Mouse (Mus musculus): ENCODE measurements around the gene Xcr1. TPM values are rescaled to one million over a fixed set of nuclear protein-coding genes. Genes with fewer than 3 reads are reported as not detected.
A peak's percentile ranks its signal among the peaks of the same experiment; 100 is the strongest.

Xcr1 gene
- polyA plus RNA-seq, 1 experiment from 2014 or later: 0.04 TPM

DNA sequence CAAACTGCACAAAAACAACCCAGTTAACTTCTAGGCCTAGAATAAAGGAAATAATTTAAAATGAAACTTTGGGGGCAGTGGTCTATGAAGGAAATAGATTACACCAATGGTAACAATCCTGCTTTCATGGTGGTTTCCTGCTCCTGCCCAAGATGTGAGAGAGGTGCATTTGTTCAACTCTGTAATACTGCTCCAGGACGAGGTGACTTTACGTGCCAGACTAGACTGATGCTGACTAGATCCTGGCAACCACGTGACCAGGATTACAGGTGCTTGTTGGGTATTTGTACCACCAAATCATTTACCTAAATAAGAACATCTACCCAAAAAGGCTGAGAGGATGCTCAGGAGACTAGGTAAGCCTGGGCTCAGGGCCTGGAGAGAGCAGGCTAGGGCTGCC, 50.0 kb downstream of the Xcr1 start:
- peaks cover 12% of the 10 kb centered on the region for H3K36me3 ChIP-seq (ENCODE audit: control insufficient read depth, insufficient read depth, low read length)
- no peak for ATAC-seq (ENCODE audit: low FRiP score, low TSS enrichment)
- H3K27ac ChIP-seq (replicated peaks): no peak overlapping the region
- no peaks in the 10 kb centered on the region for H3K9me3 ChIP-seq (ENCODE audit: control insufficient read depth, low read length)
- 90% methylated on average over 3 of the region's 3 CpGs for WGBS
- H3K9ac ChIP-seq (ENCODE audit: low read length): no peak overlapping the region
- no peak for DNase-seq (ENCODE audit: low spot score)
- TF ChIP-seq CTCF (IDR thresholded peaks at IDR 0.05; ENCODE audit: low read depth) (no peak), EP300 (optimal IDR thresholded peaks at IDR 0.05) (no peak)
- H3K4me1 ChIP-seq (replicated peaks; ENCODE audit: control insufficient read depth, insufficient read depth): no peaks in the 10 kb centered on the region
- no peaks in the 10 kb centered on the region for H3K27me3 ChIP-seq (ENCODE audit: control insufficient read depth, insufficient read depth, low read length)
- no peak overlapping the region for H3K4me2 ChIP-seq (replicated peaks; ENCODE audit: low read depth)
- H3K4me3 ChIP-seq (ENCODE audit: low read depth, low read length): no peak overlapping the region

DNA sequence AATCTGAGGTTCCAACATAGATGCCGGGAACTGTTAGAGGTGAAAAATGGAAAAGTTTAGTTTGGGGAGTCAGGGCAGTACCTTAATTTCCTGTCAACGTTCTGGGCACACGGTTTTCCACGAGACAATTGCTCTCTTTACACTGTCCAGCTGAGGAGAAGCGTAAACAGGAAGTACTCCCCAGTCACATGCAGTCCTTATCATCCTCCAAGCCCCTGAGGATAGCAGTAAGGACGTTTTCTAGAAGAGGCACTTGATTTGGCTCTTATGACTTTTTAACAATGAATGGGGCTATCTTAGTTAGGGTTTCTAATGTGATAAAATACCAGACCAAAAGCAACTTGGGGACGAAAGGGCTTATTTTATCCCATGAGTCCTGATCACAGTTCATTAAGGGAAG, 53.2 kb downstream of the Xcr1 start:
- WGBS: 49% methylated on average over 7 of the region's 7 CpGs
- TF ChIP-seq CTCF (IDR thresholded peaks at IDR 0.05; ENCODE audit: low read depth) (no peak), EP300 (optimal IDR thresholded peaks at IDR 0.05) (no peak)

DNA sequence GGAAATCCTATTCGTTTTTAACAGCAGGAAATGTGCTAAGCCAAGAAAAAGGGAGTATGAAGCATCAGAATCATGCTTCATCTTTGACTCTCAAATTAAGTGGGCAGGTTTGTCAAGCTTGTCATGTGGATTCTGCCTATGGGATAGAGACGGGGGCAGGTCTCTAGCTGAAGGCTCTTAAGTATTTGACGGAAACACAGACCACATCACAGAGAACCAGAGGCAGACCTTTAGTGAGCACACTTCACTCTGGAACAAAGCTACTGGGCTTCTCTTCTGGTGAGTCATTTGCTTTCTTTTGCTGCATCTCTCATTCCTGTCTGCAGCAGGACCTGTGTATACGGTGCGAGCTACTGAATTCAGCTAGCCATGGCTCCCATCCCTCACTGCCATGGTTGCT, 55.6 kb downstream of the Xcr1 start, which contains the start of gene Cxcr6:
TSS of gene Cxcr6 (plus strand) at position 209 of the 400 bp plus-strand sequence.
- TF ChIP-seq EP300 (optimal IDR thresholded peaks at IDR 0.05) (no peak), CTCF (IDR thresholded peaks at IDR 0.05; ENCODE audit: low read depth) (no peak)
- Histone ChIP-seq H3K27ac (replicated peaks) (no peak within 1 kb of the TSS), H3K4me2 (replicated peaks; ENCODE audit: low read depth) (no peak within 1 kb of the TSS), H3K27me3 (ENCODE audit: control insufficient read depth, insufficient read depth, low read length) (no peaks in the 10 kb centered on the region), H3K9ac (ENCODE audit: low read length) (no peak within 1 kb of the TSS), H3K4me1 (replicated peaks; ENCODE audit: control insufficient read depth, insufficient read depth) (no peaks in the 10 kb centered on the region), H3K9me3 (ENCODE audit: control insufficient read depth, low read length) (no peaks in the 10 kb centered on the region), H3K36me3 (ENCODE audit: control insufficient read depth, insufficient read depth, low read length) (peaks cover 5% of the 10 kb centered on the region; the same call in 1 of the 2 replicates), H3K4me3 (ENCODE audit: low read depth, low read length) (no peak within 1 kb of the TSS)
- 87% methylated on average over 5 of the region's 5 CpGs for WGBS
- DNase-seq (ENCODE audit: low spot score): peak; percentile 5
- ATAC-seq (ENCODE audit: low FRiP score, low TSS enrichment): no peak

More for the DNA sequence above, 53.2 kb downstream of the Xcr1 start:
- DNase-seq (ENCODE audit: low spot score) (peak; percentile 7), ATAC-seq (ENCODE audit: low FRiP score, low TSS enrichment) (no peak)
- Histone ChIP-seq H3K9ac (ENCODE audit: low read length) (no peak overlapping the region), H3K9me3 (ENCODE audit: control insufficient read depth, low read length) (no peaks in the 10 kb centered on the region), H3K36me3 (ENCODE audit: control insufficient read depth, insufficient read depth, low read length) (peaks cover 10% of the 10 kb centered on the region; the same call in 1 of the 2 replicates), H3K27me3 (ENCODE audit: control insufficient read depth, insufficient read depth, low read length) (no peaks in the 10 kb centered on the region), H3K4me2 (replicated peaks; ENCODE audit: low read depth) (no peak overlapping the region), H3K4me3 (ENCODE audit: low read depth, low read length) (no peak overlapping the region), H3K27ac (replicated peaks) (no peak overlapping the region), H3K4me1 (replicated peaks; ENCODE audit: control insufficient read depth, insufficient read depth) (no peaks in the 10 kb centered on the region)

DNA sequence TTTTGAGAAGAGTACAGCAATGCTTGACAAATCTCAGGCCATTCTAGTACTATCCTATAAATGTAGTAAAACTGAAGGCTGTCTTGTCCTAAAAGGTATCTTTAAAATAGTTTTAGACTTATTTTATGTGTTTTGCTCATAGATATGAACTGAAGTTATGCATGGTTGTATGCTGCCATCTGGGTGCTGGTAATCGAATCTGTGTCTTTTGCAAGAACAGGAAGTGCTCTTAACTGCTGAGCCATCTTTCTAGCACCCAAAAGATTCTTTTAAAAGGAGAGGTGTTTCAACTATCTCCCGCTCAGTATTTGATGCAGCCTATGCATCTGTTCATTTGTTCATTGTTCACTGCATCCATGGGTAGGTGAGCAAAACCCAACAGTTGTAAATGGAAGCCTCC, 56.6 kb downstream of the Xcr1 start:
- H3K27me3 ChIP-seq (ENCODE audit: control insufficient read depth, insufficient read depth, low read length): no peaks in the 10 kb centered on the region
- H3K4me2 ChIP-seq (replicated peaks; ENCODE audit: low read depth): no peak overlapping the region
- no peak for TF ChIP-seq EP300 (optimal IDR thresholded peaks at IDR 0.05)
- no peak for TF ChIP-seq CTCF (IDR thresholded peaks at IDR 0.05; ENCODE audit: low read depth)
- DNase-seq (ENCODE audit: low spot score) (no peak), ATAC-seq (ENCODE audit: low FRiP score, low TSS enrichment) (no peak)
- peaks cover 6% of the 10 kb centered on the region; the same call in 1 of the 2 replicates for H3K36me3 ChIP-seq (ENCODE audit: control insufficient read depth, insufficient read depth, low read length)
- no peak overlapping the region for H3K4me3 ChIP-seq (ENCODE audit: low read depth, low read length)
- 89% methylated on average over 2 of the region's 2 CpGs for WGBS
- no peak overlapping the region for H3K27ac ChIP-seq (replicated peaks)
- H3K9ac ChIP-seq (ENCODE audit: low read length): no peak overlapping the region
- no peaks in the 10 kb centered on the region for H3K9me3 ChIP-seq (ENCODE audit: control insufficient read depth, low read length)
- H3K4me1 ChIP-seq (replicated peaks; ENCODE audit: control insufficient read depth, insufficient read depth): no peaks in the 10 kb centered on the region

DNA sequence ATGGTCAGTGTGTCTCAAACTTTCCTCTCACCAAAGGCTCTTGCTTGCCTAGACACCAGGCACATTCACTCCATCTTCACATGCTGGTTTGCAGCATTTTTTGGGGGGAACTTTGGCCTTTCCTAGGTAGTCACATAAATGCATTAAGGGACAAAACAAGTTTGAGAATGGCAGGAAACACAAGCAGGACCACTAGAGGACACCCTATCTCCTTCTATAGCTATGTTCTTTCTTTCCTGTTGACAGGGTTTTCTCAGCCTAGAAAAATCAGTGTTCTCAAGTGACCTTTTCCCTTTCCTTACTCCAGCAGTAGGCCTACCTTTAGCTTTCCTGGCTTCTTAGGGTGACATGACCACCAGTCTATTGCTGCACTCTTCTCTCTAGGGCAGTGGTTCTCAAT, 58.9 kb downstream of the Xcr1 start:
- TF ChIP-seq EP300 (optimal IDR thresholded peaks at IDR 0.05) (no peak), CTCF (IDR thresholded peaks at IDR 0.05; ENCODE audit: low read depth) (peak; percentile 34; the same call in 1 of the 2 replicates)
- no peak overlapping the region for H3K9ac ChIP-seq (ENCODE audit: low read length)
- H3K9me3 ChIP-seq (ENCODE audit: control insufficient read depth, low read length): no peaks in the 10 kb centered on the region
- H3K4me1 ChIP-seq (replicated peaks; ENCODE audit: control insufficient read depth, insufficient read depth): no peaks in the 10 kb centered on the region
- no peak overlapping the region for H3K27ac ChIP-seq (replicated peaks)
- H3K36me3 ChIP-seq (ENCODE audit: control insufficient read depth, insufficient read depth, low read length): peaks cover 7% of the 10 kb centered on the region; the same call in 1 of the 2 replicates
- no peak overlapping the region for H3K4me3 ChIP-seq (ENCODE audit: low read depth, low read length)
- DNase-seq (ENCODE audit: low spot score): peak; percentile 3
- H3K4me2 ChIP-seq (replicated peaks; ENCODE audit: low read depth): no peak overlapping the region
- H3K27me3 ChIP-seq (ENCODE audit: control insufficient read depth, insufficient read depth, low read length): no peaks in the 10 kb centered on the region
- ATAC-seq (ENCODE audit: low FRiP score, low TSS enrichment): no peak

DNA sequence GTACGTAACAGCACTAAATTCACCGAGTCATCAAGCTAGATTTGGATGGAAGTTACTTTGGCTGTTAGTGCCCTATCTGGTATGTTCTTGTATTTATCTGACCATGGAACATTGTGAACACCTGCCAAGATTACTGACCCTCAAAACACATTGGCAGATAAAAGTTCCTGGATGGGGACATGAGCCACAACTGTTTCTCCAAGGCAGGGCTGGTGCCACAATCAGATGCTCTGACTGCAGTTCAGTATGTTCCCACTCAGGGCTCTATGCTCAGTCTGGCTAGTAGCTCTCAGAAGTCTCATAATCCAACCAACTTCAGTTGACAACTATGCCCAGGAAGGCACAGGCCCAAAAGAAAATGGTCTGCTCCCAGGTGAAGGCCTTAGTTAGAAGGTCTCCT, 59.4 kb downstream of the Xcr1 start:
- Histone ChIP-seq H3K27me3 (ENCODE audit: control insufficient read depth, insufficient read depth, low read length) (no peaks in the 10 kb centered on the region), H3K4me2 (replicated peaks; ENCODE audit: low read depth) (no peak overlapping the region), H3K27ac (replicated peaks) (no peak overlapping the region), H3K4me3 (ENCODE audit: low read depth, low read length) (no peak overlapping the region), H3K4me1 (replicated peaks; ENCODE audit: control insufficient read depth, insufficient read depth) (no peaks in the 10 kb centered on the region), H3K9me3 (ENCODE audit: control insufficient read depth, low read length) (no peaks in the 10 kb centered on the region), H3K9ac (ENCODE audit: low read length) (no peak overlapping the region), H3K36me3 (ENCODE audit: control insufficient read depth, insufficient read depth, low read length) (peaks cover 12% of the 10 kb centered on the region; the same call in 1 of the 2 replicates)
- 97% methylated on average over 2 of the region's 2 CpGs for WGBS
- DNase-seq (ENCODE audit: low spot score) (peak; percentile 2), ATAC-seq (ENCODE audit: low FRiP score, low TSS enrichment) (no peak)
- TF ChIP-seq CTCF (IDR thresholded peaks at IDR 0.05; ENCODE audit: low read depth): no peak
- no peak for TF ChIP-seq EP300 (optimal IDR thresholded peaks at IDR 0.05)

Other genes starting within 250 kb of the Xcr1 start
- 0.06 TPM in 2 replicates for gene Slc6a20b, start 229.5 kb downstream of the Xcr1 start, polyA plus RNA-seq (2015; fragmentation: Nextera tagmentation; extraction: Ambion mirVana)
- 0.16 and 0.27 TPM in 2 replicates for gene Ccr9, start 183.6 kb downstream of the Xcr1 start, polyA plus RNA-seq (2015; fragmentation: Nextera tagmentation; extraction: Ambion mirVana)
- 1.9 and 3.1 TPM in 2 replicates for gene Slc6a20a, start 183.1 kb downstream of the Xcr1 start, polyA plus RNA-seq (2015; fragmentation: Nextera tagmentation; extraction: Ambion mirVana)
- gene Lztfl1, start 144.3 kb downstream of the Xcr1 start, polyA plus RNA-seq (2015; fragmentation: Nextera tagmentation; extraction: Ambion mirVana): 30.6 and 34.5 TPM in 2 replicates
- gene Cxcr6, start 55.6 kb downstream of the Xcr1 start, polyA plus RNA-seq (2015; fragmentation: Nextera tagmentation; extraction: Ambion mirVana): 0.41 and 0.44 TPM in 2 replicates
- 6.8 and 6.9 TPM in 2 replicates for gene Fyco1, start 10.1 kb downstream of the Xcr1 start, polyA plus RNA-seq (2015; fragmentation: Nextera tagmentation; extraction: Ambion mirVana)
- gene Ccr1, start 106.7 kb upstream of the Xcr1 start, polyA plus RNA-seq (2015; fragmentation: Nextera tagmentation; extraction: Ambion mirVana): 3.9 TPM in 2 replicates
- not detected in 2 replicates for gene Ccr1l1, start 116.4 kb upstream of the Xcr1 start, polyA plus RNA-seq (2015; fragmentation: Nextera tagmentation; extraction: Ambion mirVana)
- gene Ccr3, start 159.9 kb upstream of the Xcr1 start, polyA plus RNA-seq (2015; fragmentation: Nextera tagmentation; extraction: Ambion mirVana): 0.02 and 0.04 TPM in 2 replicates
- 0.74 and 1.2 TPM in 2 replicates for gene Ccr2, start 239.9 kb upstream of the Xcr1 start, polyA plus RNA-seq (2015; fragmentation: Nextera tagmentation; extraction: Ambion mirVana)